Mouse (Mus musculus) neural tube, embryonic 13.5 days (tissue): ENCODE data around the gene Kcnn1. TPM values are rescaled to one million over a fixed set of nuclear protein-coding genes. Genes with fewer than 3 reads are reported as not detected.
A peak's percentile ranks its signal among the peaks of the same experiment; 100 is the strongest.
"Not testable (repeated sequence)": the region's sequence is repeated elsewhere in the genome, so short reads cannot be mapped to it uniquely, and the experiment has no call there.

Experiments used
- ATAC-seq: fragments of 200-750 bp; cut with Nextera tagmentation; 2 replicates; pipeline ENCODE4 v1.8.0; 2017; ENCODE audit warnings: low read depth, mild to moderate bottlenecking, moderate TSS enrichment, moderate library complexity
- H3K27ac ChIP-seq: fragments of 300-500 bp; sonication (generic); replicated peaks from 2 replicates; pipeline ENCODE4 v1.5.1; 2015; ENCODE audit warnings: moderate library complexity, mild to moderate bottlenecking, inconsistent platforms
- H3K27me3 ChIP-seq: fragments of 300-500 bp; sonication (generic); 2 replicates; pipeline ENCODE4 v1.6.1; 2015; ENCODE audit warnings: mild to moderate bottlenecking, inconsistent platforms
- H3K36me3 ChIP-seq: fragments of 300-500 bp; sonication (generic); 2 replicates; pipeline ENCODE4 v1.6.1; 2015; ENCODE audit warnings: mild to moderate bottlenecking, inconsistent platforms
- H3K4me1 ChIP-seq: fragments of 300-500 bp; sonication (generic); replicated peaks from 2 replicates; pipeline ENCODE4 v1.6.1; 2015; ENCODE audit warnings: inconsistent platforms
- H3K4me2 ChIP-seq: fragments of 300-500 bp; sonication (generic); 2 replicates; pipeline ENCODE4 v1.6.1; 2015; ENCODE audit warnings: inconsistent platforms, mild to moderate bottlenecking, moderate library complexity
- H3K4me3 ChIP-seq: fragments of 300-500 bp; sonication (generic); 2 replicates; pipeline ENCODE4 v1.5.1; 2015; ENCODE audit warnings: mild to moderate bottlenecking, inconsistent platforms
- H3K9ac ChIP-seq: fragments of 300-500 bp; sonication (generic); 2 replicates; pipeline ENCODE4 v1.6.1; 2015; ENCODE audit warnings: moderate library complexity, mild to moderate bottlenecking, inconsistent platforms
- H3K9me3 ChIP-seq: fragments of 300-500 bp; sonication (generic); 2 replicates; pipeline ENCODE4 v1.6.1; 2016; ENCODE audit warnings: inconsistent platforms
- WGBS: fragments of 180-500 bp; shearing (Covaris S2); methylation state at CpG from one replicate; pipeline ENCODE4 v1.1.7; 2015; 5-methylcytosine and 5-hydroxymethylcytosine counted together
- polyA plus RNA-seq: library from polyadenylated mRNA; unstranded; fragments of >200 nt; fragmentation: Nextera tagmentation; extraction: Ambion mirVana; gene quantifications from 2 replicates; pipeline ENCODE4 v1.2.1, GENCODE M21; 2015

The Kcnn1 gene
- polyA plus RNA-seq, 1 experiment from 2014 or later, result 17.5 TPM

GRCm38 (mm10) chr8:70836666-70837065 lies 26.4 kb downstream of the Kcnn1 start:
- Histone ChIP-seq H3K4me3 (no peak overlapping the region), H3K36me3 (peaks cover 17% of the 10 kb centered on the region), H3K9ac (no peak overlapping the region), H3K27ac (no peak overlapping the region), H3K27me3 (no peaks in the 10 kb centered on the region), H3K4me2 (no peak overlapping the region), H3K9me3 (no peaks in the 10 kb centered on the region), H3K4me1 (peaks cover 28% of the 10 kb centered on the region)
- WGBS, result 92% methylated on average over 12 of the region's 12 CpGs
- ATAC-seq, result no peak

- Histone ChIP-seq H3K9me3 (no peaks in the 10 kb centered on the region), H3K36me3 (peaks cover 17% of the 10 kb centered on the region), H3K27me3 (no peaks in the 10 kb centered on the region), H3K4me2 (no peak overlapping the region), H3K9ac (no peak overlapping the region), H3K4me1 (peaks cover 14% of the 10 kb centered on the region), H3K4me3 (no peak overlapping the region), H3K27ac (no peak overlapping the region)
- no peak for ATAC-seq
- WGBS, result 89% methylated on average over 3 of the region's 3 CpGs
Observed at GRCm38 (mm10) chr8:70834071-70834470, 29.0 kb downstream of the Kcnn1 start.

- Histone ChIP-seq H3K9ac (no peak overlapping the region), H3K36me3 (peaks cover 17% of the 10 kb centered on the region), H3K27ac (no peak overlapping the region), H3K27me3 (no peaks in the 10 kb centered on the region), H3K4me3 (no peak overlapping the region), H3K9me3 (no peaks in the 10 kb centered on the region), H3K4me1 (peaks cover 8% of the 10 kb centered on the region), H3K4me2 (no peak overlapping the region)
- no peak for ATAC-seq
- 45% methylated on average over 15 of the region's 15 CpGs for WGBS
Observed at GRCm38 (mm10) chr8:70833520-70833919, 29.5 kb downstream of the Kcnn1 start.

GRCm38 (mm10) chr8:70833018-70833482 lies 30.0 kb downstream of the Kcnn1 start:
- no peak overlapping the region for H3K27ac ChIP-seq
- H3K4me3 ChIP-seq, result no peak overlapping the region
- H3K4me2 ChIP-seq, result no peak overlapping the region
- no peak for ATAC-seq
- H3K27me3 ChIP-seq, result no peaks in the 10 kb centered on the region
- peaks cover 17% of the 10 kb centered on the region for H3K36me3 ChIP-seq
- peaks cover 5% of the 10 kb centered on the region for H3K4me1 ChIP-seq
- no peaks in the 10 kb centered on the region for H3K9me3 ChIP-seq
- no peak overlapping the region for H3K9ac ChIP-seq
- WGBS, result 43% methylated on average over 9 of the region's 9 CpGs

GRCm38 (mm10) chr8:70832371-70832770 lies 30.7 kb downstream of the Kcnn1 start:
- Histone ChIP-seq H3K9me3 (no peaks in the 10 kb centered on the region), H3K9ac (0 out of 2 replicates have a peak overlapping the region, but pooled peaks have one; percentile 5), H3K27ac (no peak overlapping the region), H3K4me2 (no peak overlapping the region), H3K4me1 (peaks cover 5% of the 10 kb centered on the region), H3K27me3 (no peaks in the 10 kb centered on the region), H3K4me3 (no peak overlapping the region), H3K36me3 (peaks cover 17% of the 10 kb centered on the region)
- ATAC-seq, result no peak
- WGBS, result 65% methylated on average over 11 of the region's 11 CpGs

GRCm38 (mm10) chr8:70831517-70831916 lies 31.5 kb downstream of the Kcnn1 start:
- Histone ChIP-seq H3K9me3 (no peaks in the 10 kb centered on the region), H3K27ac (no peak overlapping the region), H3K4me3 (no peak overlapping the region), H3K4me1 (peaks cover 5% of the 10 kb centered on the region), H3K27me3 (no peaks in the 10 kb centered on the region), H3K9ac (no peak overlapping the region), H3K36me3 (peaks cover 14% of the 10 kb centered on the region), H3K4me2 (no peak overlapping the region)
- 87% methylated on average over 8 of the region's 8 CpGs for WGBS
- no peak for ATAC-seq

- no peak overlapping the region for H3K27ac ChIP-seq
- no peaks in the 10 kb centered on the region for H3K27me3 ChIP-seq
- no peaks in the 10 kb centered on the region for H3K36me3 ChIP-seq
- 86% methylated on average over 1 of the region's 1 CpGs for WGBS
- no peaks in the 10 kb centered on the region for H3K4me1 ChIP-seq
- no peak for ATAC-seq
- no peak overlapping the region for H3K4me3 ChIP-seq
- no peak overlapping the region for H3K4me2 ChIP-seq
- H3K9me3 ChIP-seq, result no peaks in the 10 kb centered on the region
- H3K9ac ChIP-seq, result no peak overlapping the region
Observed at GRCm38 (mm10) chr8:70827796-70828195, 35.3 kb downstream of the Kcnn1 start.

GRCm38 (mm10) chr8:70827010-70827409 lies 36.0 kb downstream of the Kcnn1 start:
- Histone ChIP-seq H3K9me3 (no peaks in the 10 kb centered on the region), H3K4me2 (no peak overlapping the region), H3K9ac (no peak overlapping the region), H3K4me1 (no peaks in the 10 kb centered on the region), H3K27me3 (no peaks in the 10 kb centered on the region), H3K36me3 (no peaks in the 10 kb centered on the region), H3K27ac (no peak overlapping the region), H3K4me3 (no peak overlapping the region)
- WGBS, result 98% methylated on average over 2 of the region's 2 CpGs
- no peak for ATAC-seq

- 83% methylated on average over 8 of the region's 8 CpGs for WGBS
- ATAC-seq, result no peak
Observed at GRCm38 (mm10) chr8:70825816-70826215, 37.2 kb downstream of the Kcnn1 start.

GRCm38 (mm10) chr8:70823802-70824201 lies 39.3 kb downstream of the Kcnn1 start:
- H3K36me3 ChIP-seq, result no peaks in the 10 kb centered on the region
- no peak for ATAC-seq
- H3K9me3 ChIP-seq, result no peaks in the 10 kb centered on the region
- 86% methylated on average over 7 of the region's 7 CpGs for WGBS
- 0 out of 2 replicates have a peak, but pooled peaks cover 2% of the 10 kb centered on the region for H3K4me1 ChIP-seq
- no peak overlapping the region for H3K4me3 ChIP-seq
- H3K27ac ChIP-seq, result no peak overlapping the region
- H3K9ac ChIP-seq, result no peak overlapping the region
- no peak overlapping the region for H3K4me2 ChIP-seq
- peaks cover 24% of the 10 kb centered on the region for H3K27me3 ChIP-seq

More at GRCm38 (mm10) chr8:70825816-70826215, 37.2 kb downstream of the Kcnn1 start:
- Histone ChIP-seq H3K27ac (no peak overlapping the region), H3K9me3 (no peaks in the 10 kb centered on the region), H3K4me2 (no peak overlapping the region), H3K9ac (no peak overlapping the region), H3K4me1 (no peaks in the 10 kb centered on the region), H3K27me3 (peaks cover 6% of the 10 kb centered on the region), H3K4me3 (no peak overlapping the region), H3K36me3 (no peaks in the 10 kb centered on the region)

- not testable (repeated sequence) for H3K4me3 ChIP-seq, ATAC-seq, H3K27ac ChIP-seq, H3K4me1 ChIP-seq, H3K9me3 ChIP-seq, H3K36me3 ChIP-seq, H3K9ac ChIP-seq, H3K4me2 ChIP-seq
- peaks cover 28% of the 10 kb centered on the region for H3K27me3 ChIP-seq
- WGBS, result 85% methylated on average over 3 of the region's 3 CpGs
Observed at GRCm38 (mm10) chr8:70822594-70822993, 40.5 kb downstream of the Kcnn1 start.

GRCm38 (mm10) chr8:70821992-70822391 lies 41.1 kb downstream of the Kcnn1 start:
- H3K4me1 ChIP-seq, result 0 out of 2 replicates have a peak, but pooled peaks cover 4% of the 10 kb centered on the region
- H3K27me3 ChIP-seq, result peaks cover 35% of the 10 kb centered on the region
- H3K36me3 ChIP-seq, result no peaks in the 10 kb centered on the region
- no peak overlapping the region for H3K4me2 ChIP-seq
- no peak for ATAC-seq
- WGBS, result 48% methylated on average over 11 of the region's 11 CpGs
- no peak overlapping the region for H3K9ac ChIP-seq
- H3K4me3 ChIP-seq, result no peak overlapping the region
- H3K27ac ChIP-seq, result no peak overlapping the region
- H3K9me3 ChIP-seq, result peaks cover 4% of the 10 kb centered on the region

GRCm38 (mm10) chr8:70821399-70821962 lies 41.6 kb downstream of the Kcnn1 start:
- H3K36me3 ChIP-seq, result no peaks in the 10 kb centered on the region
- no peak overlapping the region for H3K27ac ChIP-seq
- 0 out of 2 replicates have a peak, but pooled peaks cover 9% of the 10 kb centered on the region for H3K4me1 ChIP-seq
- peaks cover 40% of the 10 kb centered on the region for H3K27me3 ChIP-seq
- ATAC-seq, result no peak
- H3K4me3 ChIP-seq, result no peak overlapping the region
- WGBS, result 16% methylated on average over 30 of the region's 30 CpGs
- H3K4me2 ChIP-seq, result no peak overlapping the region
- H3K9ac ChIP-seq, result no peak overlapping the region
- peaks cover 4% of the 10 kb centered on the region for H3K9me3 ChIP-seq
